Mouse (Mus musculus) adrenal gland, postnatal 36 days (tissue): ENCODE measurements around the gene Dgkd. TPM values are rescaled to one million over a fixed set of nuclear protein-coding genes. Genes with fewer than 3 reads are reported as not detected.
A peak's percentile ranks its signal among the peaks of the same experiment; 100 is the strongest.
"Not testable (repeated sequence)": the region's sequence is repeated elsewhere in the genome, so short reads cannot be mapped to it uniquely, and the experiment has no call there.

Experiments used
- DNase-seq, 2 experiments: peaks; one replicate each; pipeline ENCODE4 v3.0.0; 2021; ENCODE audit warnings: mixed read lengths in 1 of 2
- long read RNA-seq, 2 experiments: library from polyadenylated mRNA; stranded (forward); transcript quantifications; one replicate each; pipeline ENCODE4 v2.0.0; 2021; ENCODE audit warnings: borderline sequencing depth in 2 of 2
- total RNA-seq, 2 experiments: library from RNA; stranded (reverse); gene quantifications; 2 replicates each; pipeline ENCODE4 v1.2.3; 2021

The Dgkd gene
- total RNA-seq: 10 to 100 TPM; 66.0 to 74.1 TPM
- long read RNA-seq, experiment 1, full-length matches to known transcripts: 13 of 44 reads
- long read RNA-seq, experiment 1, partial matches to known transcripts: 21 of 44 reads
- long read RNA-seq, experiment 1, other reads (novel, unspliced or antisense): 10 of 44 reads
- long read RNA-seq, experiment 2, full-length matches to known transcripts: 6 of 16 reads
- long read RNA-seq, experiment 2, partial matches to known transcripts: 7 of 16 reads
- long read RNA-seq, experiment 2, other reads (novel, unspliced or antisense): 3 of 16 reads

DNA sequence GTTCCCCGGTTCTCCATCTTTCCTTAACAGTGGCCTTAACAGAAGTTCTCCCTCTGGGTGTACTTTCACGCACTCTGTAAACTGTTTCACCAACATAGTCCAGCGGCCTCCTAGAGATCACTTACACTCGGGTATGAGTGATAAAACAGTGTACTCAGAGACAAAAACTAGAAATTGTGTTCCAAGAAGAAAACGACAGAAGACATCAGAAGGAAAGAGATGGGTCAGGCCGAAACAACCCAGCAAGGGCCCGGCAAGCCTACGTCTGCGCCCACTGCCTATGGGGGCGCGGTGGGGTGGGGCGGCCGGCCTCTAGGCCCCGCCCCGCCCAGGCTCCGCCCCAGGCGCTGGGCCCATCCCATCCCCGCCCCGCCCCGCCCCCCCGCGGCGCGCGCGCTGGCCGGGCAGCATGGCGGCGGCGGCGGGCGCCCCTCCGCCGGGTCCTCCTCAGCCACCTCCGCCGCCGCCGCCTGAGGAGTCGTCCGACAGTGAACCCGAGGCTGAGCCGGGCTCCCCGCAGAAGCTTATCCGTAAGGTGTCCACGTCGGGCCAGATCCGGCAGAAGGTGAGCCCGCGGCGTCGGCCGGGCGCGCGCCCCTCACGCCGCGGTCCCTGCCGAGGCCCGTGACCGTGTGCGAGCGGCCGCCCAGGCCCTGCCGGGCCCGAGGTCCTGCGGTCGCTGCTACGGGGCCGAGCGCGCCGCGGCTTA lies at the start of gene Dgkd:
TSS of gene Dgkd (plus strand) at position 396 of the 709 bp plus-strand sequence.
- DNase-seq: peak; percentile 77 to 91

DNA sequence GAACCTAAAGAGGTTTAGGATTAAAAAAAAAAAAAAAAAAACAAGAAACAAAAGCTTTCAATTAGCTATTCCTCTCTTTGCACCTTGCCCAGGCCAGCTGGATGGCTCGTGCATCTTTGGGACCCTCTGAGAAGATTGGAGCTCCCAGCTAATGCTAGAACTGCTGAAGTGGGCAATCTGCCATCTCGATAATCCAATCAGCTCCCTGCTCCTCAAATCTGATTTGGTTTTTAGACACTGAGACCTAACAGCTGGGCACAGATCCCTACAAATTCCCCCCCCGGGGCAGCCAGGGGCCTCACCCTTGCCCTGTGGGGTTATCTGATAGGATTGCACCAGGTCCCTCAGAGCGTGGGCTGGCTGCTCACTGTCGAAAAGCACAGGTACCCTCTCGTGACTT lies 49.5 kb upstream of the Dgkd start, which contains the start of gene Sag:
TSS of gene Sag (plus strand) at position 105 of the 400 bp plus-strand sequence.
- DNase-seq: no peak

DNA sequence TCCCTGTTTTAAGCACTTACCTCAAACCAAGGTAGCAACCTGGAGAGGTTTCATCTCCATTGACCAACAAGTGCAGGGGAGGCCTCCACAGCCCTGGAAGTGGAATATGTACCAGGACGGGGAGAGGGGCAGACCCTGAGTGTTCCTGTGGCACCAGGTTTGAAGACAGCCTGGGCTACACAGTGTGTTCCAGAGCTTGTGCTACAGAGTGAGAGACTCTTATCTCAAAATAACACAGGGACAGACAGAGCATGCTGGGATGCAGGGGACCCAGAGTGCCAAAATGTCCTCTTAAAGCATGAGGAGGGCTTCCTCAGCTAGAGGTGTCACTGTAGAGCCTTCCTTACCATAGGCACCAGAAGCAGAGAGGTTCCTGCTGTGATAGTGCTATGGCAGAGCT lies 45.3 kb upstream of the Dgkd start:
- DNase-seq: no peak

DNA sequence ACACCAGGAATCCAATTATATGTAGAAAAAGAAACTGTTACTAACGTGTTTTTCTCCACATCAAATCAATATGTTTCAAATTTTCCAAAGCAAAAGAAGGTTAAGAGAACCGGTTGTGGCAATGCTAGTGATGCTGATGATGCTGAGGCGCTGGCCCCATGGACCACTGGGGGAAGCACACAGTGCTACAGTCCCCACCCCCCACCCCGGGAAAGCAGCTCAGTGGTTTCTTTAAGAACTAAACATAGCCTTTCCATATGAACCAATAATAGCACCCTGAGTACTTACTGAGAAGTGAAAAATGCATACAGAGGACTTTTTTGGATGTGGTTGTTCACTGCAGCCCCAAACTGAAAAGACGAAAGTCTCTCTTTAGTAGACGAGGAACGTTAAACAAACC lies 41.7 kb upstream of the Dgkd start:
- DNase-seq: no peak

DNA sequence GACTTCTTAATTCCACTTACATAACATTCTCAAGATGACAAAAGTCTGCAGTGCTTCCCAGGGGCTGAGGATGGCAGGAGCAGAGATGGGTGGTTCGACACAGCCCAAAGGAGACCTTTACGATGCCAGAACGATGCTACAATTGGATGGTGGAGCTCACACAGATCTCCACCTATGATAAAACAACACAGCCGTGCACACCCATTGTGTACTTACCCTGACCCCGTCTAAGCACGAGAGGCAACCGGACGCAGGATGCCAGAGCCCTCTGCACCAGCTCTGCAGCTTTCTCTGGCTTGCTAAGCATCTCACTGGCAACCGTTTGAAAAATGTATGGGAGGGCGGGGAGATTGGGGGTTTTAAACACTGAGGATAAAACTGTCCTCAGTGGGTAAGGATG lies 41.0 kb upstream of the Dgkd start:
- no peak for DNase-seq

DNA sequence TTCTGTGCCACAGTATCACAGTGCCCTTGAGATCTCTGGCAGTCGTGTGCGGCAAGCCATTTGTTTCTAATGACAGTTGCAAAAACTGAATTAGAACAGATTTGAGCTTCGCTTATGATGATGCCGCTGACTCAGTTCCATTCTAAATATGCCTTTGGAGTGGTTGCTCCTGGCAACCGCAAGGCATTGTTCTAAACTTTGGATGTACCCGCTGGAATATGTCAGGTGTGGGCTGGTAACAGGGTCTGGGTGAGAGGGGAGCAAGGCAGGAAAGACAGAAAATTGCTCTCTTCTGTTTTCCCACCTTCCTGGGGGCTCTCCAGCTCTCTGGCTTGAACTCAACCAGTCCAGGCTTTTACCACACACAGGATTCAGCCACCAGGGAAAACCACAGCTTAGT lies 39.9 kb upstream of the Dgkd start:
- peak in 1 of 2 experiments; percentile 38 for DNase-seq

DNA sequence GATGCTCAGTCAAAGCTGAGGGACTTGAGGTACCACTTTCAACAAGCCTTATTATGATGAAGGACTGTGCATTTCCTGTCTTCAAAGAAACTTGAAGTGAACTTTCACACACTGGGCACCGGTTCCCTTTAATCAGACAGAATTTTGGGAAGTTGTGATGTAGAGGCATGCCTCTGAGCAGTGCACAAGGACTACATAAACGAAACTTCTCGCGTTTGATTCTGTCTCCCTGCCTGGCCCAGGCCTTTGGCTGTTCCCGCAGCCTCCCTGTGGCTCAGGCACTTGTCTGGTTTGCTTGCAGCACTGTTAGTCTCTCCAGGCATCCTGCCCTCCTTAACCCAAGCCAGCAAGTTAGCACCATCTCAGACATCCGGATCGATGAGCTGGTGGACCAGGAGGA lies 39.4 kb upstream of the Dgkd start:
- DNase-seq: peak in 1 of 2 experiments; percentile 7

DNA sequence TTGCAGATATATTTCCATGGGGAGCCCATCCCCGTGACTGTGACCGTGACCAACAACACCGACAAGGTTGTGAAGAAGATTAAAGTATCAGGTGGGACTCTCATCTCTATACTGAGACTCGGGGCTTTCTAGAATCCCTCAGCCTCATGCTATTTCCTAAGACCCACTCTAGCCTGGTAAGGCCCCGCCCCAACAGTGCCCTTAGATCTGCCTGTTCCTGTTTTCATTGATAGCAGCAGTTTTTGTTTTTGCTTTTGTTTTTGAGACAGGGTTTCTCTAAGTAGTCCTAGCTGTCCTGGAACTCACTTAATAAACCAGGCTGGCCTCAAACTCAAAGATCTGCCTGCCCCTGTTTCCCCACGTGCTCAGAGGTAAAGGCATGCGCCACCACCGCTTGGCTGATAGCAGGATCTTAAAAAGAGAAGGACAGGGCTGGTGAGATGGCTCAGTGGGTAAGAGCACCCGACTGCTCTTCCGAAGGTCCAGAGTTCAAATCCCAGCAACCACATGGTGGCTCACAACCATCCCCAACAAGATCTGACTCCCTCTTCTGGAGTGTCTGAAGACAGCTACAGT lies 28.6 kb upstream of the Dgkd start:
- DNase-seq: no peak

DNA sequence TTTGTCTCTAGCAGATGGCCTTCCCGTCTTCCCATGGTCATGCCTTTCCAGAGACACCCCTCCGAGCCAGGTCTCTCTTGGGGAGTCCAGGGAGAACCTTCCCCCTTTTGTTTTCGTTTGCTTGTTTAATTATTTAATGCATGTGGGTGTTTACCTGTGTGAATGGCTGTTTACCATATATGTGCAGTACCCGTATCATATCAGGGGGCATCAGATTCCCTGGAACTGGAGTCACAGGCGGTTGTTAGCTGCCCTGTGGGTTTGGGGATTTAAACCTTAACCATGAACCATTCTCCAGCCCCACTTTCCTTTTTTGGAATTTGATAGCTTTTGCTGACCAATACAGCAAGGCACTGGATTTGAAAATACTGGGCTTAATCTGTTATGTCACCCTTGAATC lies 27.8 kb upstream of the Dgkd start:
- DNase-seq: no peak

DNA sequence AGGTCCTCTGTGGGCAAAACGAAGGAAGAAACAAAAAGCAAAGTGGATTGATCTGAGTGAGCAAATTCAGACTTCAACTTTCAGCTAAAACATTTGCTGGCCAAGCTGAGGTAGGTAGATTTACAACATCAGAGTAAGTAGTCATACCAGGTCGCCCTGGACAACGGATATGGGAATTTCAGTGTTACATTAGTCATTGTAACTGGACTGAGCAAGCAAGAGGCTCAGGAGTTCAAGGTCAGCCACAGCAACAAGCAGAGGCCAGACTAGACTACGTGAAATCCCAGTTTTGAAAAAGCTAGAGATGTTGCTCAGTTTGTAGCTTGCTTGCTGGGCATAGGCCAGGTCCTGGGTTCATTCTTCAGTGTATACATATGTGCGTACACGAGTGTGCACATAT lies 27.1 kb upstream of the Dgkd start:
- peak; percentile 64 to 71 for DNase-seq

DNA sequence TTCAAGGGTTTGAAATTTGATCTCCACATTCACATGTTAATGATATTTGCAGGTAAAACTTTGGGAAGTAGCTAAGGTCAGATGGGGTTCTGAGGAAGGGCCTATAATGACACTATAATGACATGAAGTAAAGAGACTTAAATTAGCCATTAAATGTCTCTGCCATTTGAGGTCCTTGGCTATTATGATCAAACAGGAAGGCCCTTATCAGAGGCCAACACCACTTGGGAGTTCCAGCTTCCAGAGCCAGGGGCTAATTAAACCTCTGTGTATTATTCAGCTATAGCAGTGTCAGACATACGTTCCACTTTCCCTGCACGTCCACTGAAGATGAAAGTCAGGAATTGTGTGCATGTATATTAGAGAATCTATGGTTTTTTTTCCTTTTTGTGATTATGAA lies 26.6 kb upstream of the Dgkd start:
- DNase-seq: no peak

DNA sequence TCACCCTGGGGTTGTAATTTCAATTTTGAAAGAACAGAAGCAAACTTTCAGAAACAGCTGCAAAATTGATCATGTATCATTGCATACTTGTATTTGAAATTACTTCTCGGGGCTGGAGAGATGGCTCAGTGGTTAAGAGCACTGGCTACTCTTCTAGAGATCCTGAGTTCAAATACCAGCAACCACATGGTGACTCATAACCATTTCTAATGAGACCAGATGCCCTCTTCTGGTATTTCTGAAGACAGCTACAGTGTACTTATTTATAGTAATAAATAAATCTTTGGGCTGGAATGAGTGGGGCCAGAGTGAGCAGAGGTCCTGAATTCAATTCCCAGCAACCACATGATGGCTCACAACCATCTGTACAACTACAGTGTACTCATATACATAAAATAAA lies 25.6 kb upstream of the Dgkd start:
- not testable (repeated sequence) for DNase-seq

DNA sequence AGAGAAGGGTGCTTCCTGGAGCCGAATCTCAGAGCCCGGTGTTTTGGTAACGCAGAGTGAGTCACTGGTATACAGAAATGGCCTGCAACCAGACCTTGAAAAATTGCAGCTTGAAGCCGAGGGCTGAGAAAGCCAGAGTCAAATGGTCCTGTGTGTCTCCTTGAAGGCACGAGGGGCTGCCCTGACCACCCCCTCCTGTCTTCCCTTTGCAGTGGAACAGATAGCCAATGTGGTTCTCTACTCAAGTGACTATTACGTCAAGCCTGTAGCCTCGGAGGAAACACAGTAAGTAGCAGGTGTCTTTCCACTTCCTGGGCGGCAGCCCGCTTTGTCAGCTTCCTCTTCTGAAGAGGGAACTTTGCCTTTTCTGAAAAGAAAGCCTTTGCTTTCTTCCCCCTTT lies 24.9 kb upstream of the Dgkd start:
- DNase-seq: peak; percentile 52 to 55

DNA sequence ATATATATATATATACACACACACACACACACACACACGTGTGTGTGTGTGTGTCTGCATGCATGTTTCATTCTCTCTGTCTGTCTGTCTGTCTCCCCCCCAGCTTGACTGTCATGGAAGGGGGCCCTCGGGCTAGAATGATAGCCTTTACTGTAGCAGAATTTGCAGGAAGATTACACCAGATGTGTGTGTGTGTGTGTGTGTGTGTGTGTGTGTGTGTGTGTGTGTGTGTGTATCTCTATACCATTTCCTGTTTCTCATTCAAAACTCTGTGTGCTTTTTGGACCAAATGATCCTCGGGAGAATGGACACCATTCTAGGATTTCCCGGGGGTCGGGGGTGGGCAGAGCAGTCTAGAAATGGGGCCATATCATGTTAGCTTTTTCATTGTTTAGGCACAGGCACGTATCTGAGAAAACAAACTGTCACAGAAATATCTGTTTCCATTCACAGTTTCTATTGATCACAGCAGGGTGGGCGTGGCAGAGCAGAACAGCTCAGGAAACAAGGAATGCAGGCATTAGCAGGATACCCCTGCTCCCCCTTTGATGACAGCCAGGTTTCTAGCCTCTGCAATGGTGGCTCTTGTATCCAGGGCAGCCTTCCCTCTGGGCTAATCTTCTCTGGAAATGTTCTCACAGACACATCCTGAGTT lies 24.0 kb upstream of the Dgkd start:
- DNase-seq: no peak

DNA sequence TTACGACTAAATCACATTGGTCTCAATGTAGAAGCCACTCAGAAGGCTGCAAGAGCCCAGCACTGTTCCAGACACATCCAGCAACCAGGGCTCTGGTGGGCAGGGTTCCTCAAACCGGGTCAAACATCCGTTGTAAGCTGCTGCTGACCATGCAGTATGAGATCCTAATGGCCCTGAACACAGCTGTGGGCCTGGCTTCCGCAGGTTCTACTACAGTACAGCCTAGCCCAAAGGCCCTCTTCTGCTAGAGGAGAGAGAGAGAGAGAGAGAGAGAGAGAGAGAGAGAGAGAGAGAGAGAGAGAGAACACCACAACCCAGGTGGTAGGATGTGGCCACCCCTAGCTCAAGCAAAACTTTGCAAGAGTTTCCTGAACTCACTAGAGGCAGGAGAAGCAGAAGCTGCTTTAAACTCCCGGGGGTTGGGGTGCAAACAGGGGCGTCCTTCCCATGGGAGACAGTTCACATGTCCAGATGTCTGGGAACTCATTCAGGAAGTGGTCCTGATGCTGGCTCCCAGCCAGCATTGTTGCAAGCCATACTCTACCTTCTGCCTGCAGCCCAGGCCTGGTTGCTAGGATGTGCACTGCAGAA lies 23.4 kb upstream of the Dgkd start:
- DNase-seq: no peak

DNA sequence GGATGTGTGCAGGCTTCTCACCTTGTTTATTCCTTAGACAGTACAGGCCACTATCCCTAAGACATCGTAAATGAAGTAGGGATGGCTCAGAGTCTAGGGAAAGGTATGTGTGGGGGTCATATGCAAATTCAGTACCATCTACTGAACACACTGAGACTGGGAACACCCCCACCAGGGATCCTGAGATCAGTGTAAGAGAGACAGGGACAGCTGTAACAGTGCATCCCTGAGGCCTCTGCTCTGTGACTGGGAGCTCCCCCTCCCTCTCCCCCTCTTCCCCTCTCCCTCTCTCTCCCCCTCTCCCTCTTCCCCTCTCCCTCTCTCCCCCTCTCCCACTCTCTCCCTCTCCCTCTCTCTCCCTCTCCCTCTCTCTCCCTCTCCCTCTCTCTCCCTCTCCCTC lies 16.6 kb upstream of the Dgkd start:
- DNase-seq: no peak

DNA sequence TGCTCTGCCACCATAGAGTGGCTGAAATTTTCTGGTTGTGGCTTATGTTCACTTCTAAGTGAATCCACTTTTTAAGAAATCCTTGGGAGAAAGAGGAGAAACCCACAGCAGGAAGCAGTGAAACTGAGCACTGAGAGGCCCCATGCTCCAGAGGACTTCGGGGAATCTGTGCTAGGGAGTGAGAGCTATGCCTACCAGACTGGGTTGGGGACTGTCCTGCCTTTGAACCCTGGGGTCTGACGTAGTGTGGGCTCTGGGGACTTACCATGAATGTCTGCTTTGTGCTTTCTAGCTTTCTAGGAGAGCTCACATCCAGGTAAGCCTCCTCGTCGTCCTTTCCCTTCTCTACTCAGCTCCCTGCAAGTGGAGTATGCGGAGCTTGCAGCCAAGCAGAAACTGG lies 16.1 kb upstream of the Dgkd start:
- no peak for DNase-seq

DNA sequence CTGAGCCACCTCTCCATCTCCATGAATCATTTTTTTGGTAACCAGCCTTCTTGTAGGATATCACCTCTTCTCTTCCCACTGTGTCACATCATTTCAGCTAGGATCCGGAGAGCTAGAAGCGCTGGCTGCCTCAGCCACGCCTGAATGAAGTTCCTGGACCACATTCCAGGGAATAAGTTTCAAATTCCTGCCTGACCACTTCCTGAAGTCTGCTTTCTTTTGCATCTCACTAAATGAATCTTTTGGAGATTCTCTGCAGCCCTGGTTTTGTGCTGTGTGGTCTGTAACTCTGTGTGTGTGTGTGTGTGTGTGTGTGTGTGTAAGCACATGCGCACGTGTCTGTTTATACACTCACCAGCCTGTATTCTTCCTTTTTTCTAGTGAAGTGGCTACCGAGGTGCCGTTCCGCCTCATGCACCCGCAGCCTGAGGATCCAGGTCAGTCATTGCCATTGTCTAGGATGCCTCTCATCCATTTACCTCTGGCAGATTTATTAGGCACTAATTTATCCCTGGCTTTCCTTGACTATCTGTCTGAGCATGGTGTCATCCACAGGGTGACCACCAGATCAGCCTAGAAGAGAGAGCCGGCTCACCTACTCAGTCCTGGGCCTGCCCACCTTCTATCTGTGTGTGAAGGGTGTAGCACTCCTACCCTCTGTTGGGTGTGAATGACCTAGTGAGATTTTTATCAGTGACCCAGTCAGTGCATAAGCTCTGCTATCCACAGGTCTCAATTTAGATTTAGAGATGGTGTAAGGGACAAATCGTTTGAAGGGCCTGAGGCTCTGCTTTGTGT lies 12.5 kb upstream of the Dgkd start:
- DNase-seq: no peak

DNA sequence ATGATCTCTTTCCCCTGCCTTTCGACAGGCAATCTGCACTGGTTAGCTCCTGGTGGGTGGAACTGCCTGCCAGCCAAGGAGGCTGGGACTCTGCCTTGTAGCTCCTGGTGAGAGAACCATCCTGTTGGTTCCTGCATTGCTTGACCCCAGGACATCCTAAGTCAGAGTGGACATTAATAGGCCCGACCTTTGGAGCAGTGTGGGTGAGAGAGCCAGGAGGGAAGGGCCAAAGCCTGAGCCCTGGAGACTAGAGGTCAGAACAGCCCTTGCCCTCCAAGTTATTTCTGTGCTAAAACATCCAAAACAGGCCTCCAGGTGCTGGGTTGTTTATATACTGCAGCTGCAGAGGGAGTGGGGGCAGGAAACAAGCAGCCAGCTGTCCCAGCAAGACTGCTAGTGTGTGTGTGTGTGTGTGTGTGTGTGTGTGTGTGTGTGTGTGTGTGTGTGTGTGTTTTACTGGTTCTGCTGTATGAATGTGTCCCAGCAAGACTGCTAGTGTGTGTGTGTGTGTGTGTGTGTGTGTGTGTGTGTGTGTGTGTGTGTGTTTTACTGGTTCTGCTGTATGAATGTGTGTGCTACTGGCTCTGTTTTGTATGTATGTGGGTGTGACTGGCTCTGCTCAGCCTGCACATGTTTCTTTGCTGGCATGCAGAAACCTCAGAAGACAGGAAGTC lies 6.1 kb upstream of the Dgkd start:
- peak; percentile 23 to 54 for DNase-seq

DNA sequence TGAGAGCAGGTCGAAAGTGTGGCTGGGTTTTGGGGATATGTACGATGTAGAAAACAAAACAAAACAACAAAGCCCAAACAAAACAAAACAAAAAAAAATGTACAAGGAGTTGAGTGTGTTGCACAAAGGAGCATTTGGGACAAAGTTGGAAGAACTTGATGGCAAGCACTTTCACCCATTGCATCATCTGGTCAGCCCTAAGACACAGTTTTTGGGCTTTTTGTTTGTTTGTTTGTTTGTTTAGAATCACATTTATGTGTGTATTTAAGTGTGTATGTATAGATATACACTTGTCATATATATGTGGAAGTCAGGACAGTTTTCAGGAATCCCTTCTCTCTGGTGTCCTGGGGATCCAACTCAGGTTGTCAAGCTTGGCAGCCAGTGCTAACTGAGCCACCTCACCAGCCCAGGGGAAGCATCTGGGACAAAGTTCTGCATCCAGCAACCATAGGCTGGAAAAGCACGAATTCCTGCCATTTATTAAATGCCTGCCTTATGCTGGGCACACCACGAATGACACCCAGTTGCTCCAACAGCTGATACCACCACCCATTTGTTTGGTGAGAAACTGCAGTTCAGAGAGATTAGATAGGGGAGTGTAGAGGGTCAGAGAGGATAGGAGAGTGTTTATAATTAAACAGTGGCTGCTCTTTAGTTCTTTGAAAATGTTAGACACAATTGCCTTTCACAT lies 5.5 kb upstream of the Dgkd start:
- DNase-seq: no peak
